Comparison of ENCODE assay signal across 18 mouse cellular contexts in the genomic region with DNA sequence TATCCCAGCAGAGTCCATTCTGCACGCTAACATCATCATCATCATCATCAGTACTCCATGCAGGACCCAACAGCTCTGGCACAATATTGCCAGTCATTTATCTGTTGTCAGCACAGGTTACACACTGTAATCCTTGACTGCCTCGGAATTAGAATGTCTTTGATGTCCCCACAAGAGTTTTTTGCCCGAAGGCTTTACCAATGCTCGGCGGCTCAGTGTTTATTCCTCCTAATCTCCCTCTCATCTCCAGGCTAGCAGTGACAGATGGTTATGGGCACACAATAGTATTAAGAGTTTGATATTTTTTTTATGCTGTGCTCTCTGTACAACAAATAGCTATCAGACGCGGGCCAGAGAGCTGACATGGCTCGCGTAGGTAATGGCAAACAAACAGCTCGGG.
A peak's percentile ranks its signal among the peaks of the same experiment; 100 is the strongest.
DNase-seq lines count a peak whose midpoint lies in the region; ATAC-seq and TF ChIP-seq lines count a peak whose summit lies in the region.
"Had no signal": no experiment of that assay in that cellular context is flagged by ENCODE, and none has a peak within 500 bp of the region (broad histone marks: within the 10 kb centered on the region; RNA-seq: fewer than 3 reads in every experiment).

No protein-coding gene starts in this region.

- WGBS in embryonic facial prominence, embryonic 14.5 days, result 50% methylated on average over 10 of the region's 10 CpGs
- 47% methylated on average over 10 of the region's 10 CpGs for WGBS in hindbrain, postnatal 0 days
- WGBS in neural tube, embryonic 14.5 days, result 40% methylated on average over 10 of the region's 10 CpGs
- 68% methylated on average over 10 of the region's 10 CpGs for WGBS in intestine, embryonic 16.5 days

- 0 out of 2 replicates have a peak, but pooled peaks have one; percentile 37 for ATAC-seq in embryonic facial prominence, embryonic 14.5 days (ENCODE audit: low read depth)
- ATAC-seq in hindbrain, postnatal 0 days, result peak; percentile 53; the same call in 1 of the 2 replicates
- peak; percentile 77 for ATAC-seq in neural tube, embryonic 14.5 days (ENCODE audit: low read depth)
- ATAC-seq in intestine, embryonic 16.5 days, result no peak
- ATAC-seq: intestine, postnatal 0 days had no signal

- H3K9ac ChIP-seq in embryonic facial prominence, embryonic 14.5 days (ENCODE audit: low read depth, low read length), result no peak overlapping the region
- H3K9ac ChIP-seq in hindbrain, postnatal 0 days (replicated peaks; ENCODE audit: low read length), result no peak overlapping the region
- no peak overlapping the region for H3K9ac ChIP-seq in neural tube, embryonic 14.5 days (replicated peaks; ENCODE audit: low read depth, low read length)
- no peak overlapping the region for H3K9ac ChIP-seq in intestine, embryonic 16.5 days (ENCODE audit: low read depth, low read length)
- H3K9ac ChIP-seq: limb, embryonic 13.5 days had no signal

- H3K27ac ChIP-seq in embryonic facial prominence, embryonic 14.5 days (replicated peaks; ENCODE audit: low read depth, low read length), result no peak overlapping the region
- H3K27ac ChIP-seq in hindbrain, postnatal 0 days, result no peak overlapping the region
- H3K27ac ChIP-seq in neural tube, embryonic 14.5 days (ENCODE audit: low read depth, low read length), result no peak overlapping the region
- no peak overlapping the region for H3K27ac ChIP-seq in intestine, embryonic 16.5 days (ENCODE audit: low read length)
- H3K27ac ChIP-seq: heart, adult 2 months; limb, embryonic 13.5 days had no signal

- H3K27me3 ChIP-seq in embryonic facial prominence, embryonic 14.5 days (replicated peaks; ENCODE audit: control insufficient read depth, insufficient read depth, low read length), result no peaks in the 10 kb centered on the region
- H3K27me3 ChIP-seq in hindbrain, postnatal 0 days (ENCODE audit: insufficient read depth, low read length), result no peaks in the 10 kb centered on the region
- no peaks in the 10 kb centered on the region for H3K27me3 ChIP-seq in neural tube, embryonic 14.5 days (ENCODE audit: control insufficient read depth, insufficient read depth, low read length)
- no peaks in the 10 kb centered on the region for H3K27me3 ChIP-seq in intestine, embryonic 16.5 days (replicated peaks; ENCODE audit: control insufficient read depth, insufficient read depth, low read length)
- H3K27me3 ChIP-seq: limb, embryonic 13.5 days had no signal

- intact Hi-C loops in heart, postnatal 36 days (cut with DNase I), result no loop called here

- DNase-seq in heart, adult 11 months, result peak; percentile 44
- DNase-seq in heart, postnatal 36 days, result no peak
- peak; percentile 17 for DNase-seq in embryonic facial prominence, embryonic 14.5 days (ENCODE audit: low spot score)
- peak; percentile 55 for DNase-seq in hindbrain, postnatal 0 days (ENCODE audit: low spot score)
- no peak for DNase-seq in c-Kit-positive CD71-positive TER-119-positive erythroid progenitor cells, embryonic 14.5 days (ENCODE audit: low spot score)
- DNase-seq in spleen, postnatal 14 days (ENCODE audit: low spot score in 2 of 2), result no peak
- DNase-seq: adrenal gland, adult 8-10 months; cerebellum, postnatal 14 days; heart, adult 2 months; heart, postnatal 10 days; kidney, postnatal 25 days; lung, postnatal 4 days; right cerebral cortex, postnatal 25 days; thymus, postnatal 14 days had no signal

- H3K9me3 ChIP-seq in embryonic facial prominence, embryonic 14.5 days (ENCODE audit: control insufficient read depth, low read length), result no peaks in the 10 kb centered on the region
- H3K9me3 ChIP-seq in hindbrain, postnatal 0 days (ENCODE audit: low read length), result no peaks in the 10 kb centered on the region
- H3K9me3 ChIP-seq in neural tube, embryonic 14.5 days (ENCODE audit: control insufficient read depth, low read length), result no peaks in the 10 kb centered on the region
- H3K9me3 ChIP-seq in intestine, embryonic 16.5 days (ENCODE audit: control insufficient read depth, low read length), result no peaks in the 10 kb centered on the region
- H3K9me3 ChIP-seq: limb, embryonic 13.5 days had no signal

- H3K36me3 ChIP-seq in embryonic facial prominence, embryonic 14.5 days (ENCODE audit: control insufficient read depth, insufficient read depth, low read length), result no peaks in the 10 kb centered on the region
- no peaks in the 10 kb centered on the region for H3K36me3 ChIP-seq in hindbrain, postnatal 0 days (ENCODE audit: insufficient read depth, low read length)
- no peaks in the 10 kb centered on the region for H3K36me3 ChIP-seq in neural tube, embryonic 14.5 days (ENCODE audit: control insufficient read depth, insufficient read depth, low read length)
- H3K36me3 ChIP-seq in intestine, embryonic 16.5 days (ENCODE audit: control insufficient read depth, insufficient read depth, low read length), result no peaks in the 10 kb centered on the region
- H3K36me3 ChIP-seq: limb, embryonic 13.5 days had no signal

- no peak overlapping the region for H3K4me3 ChIP-seq in embryonic facial prominence, embryonic 14.5 days (ENCODE audit: low read depth, low read length)
- H3K4me3 ChIP-seq in hindbrain, postnatal 0 days (ENCODE audit: low read length), result no peak overlapping the region
- H3K4me3 ChIP-seq in neural tube, embryonic 14.5 days (ENCODE audit: low read depth, low read length), result no peak overlapping the region
- H3K4me3 ChIP-seq in intestine, embryonic 16.5 days (ENCODE audit: low read length), result no peak overlapping the region
- H3K4me3 ChIP-seq: heart, adult 2 months; limb, embryonic 13.5 days had no signal

- no peak overlapping the region for H3K4me2 ChIP-seq in embryonic facial prominence, embryonic 14.5 days (ENCODE audit: low read depth, low read length)
- peak overlapping the region; percentile 25; the same call in 1 of the 2 replicates for H3K4me2 ChIP-seq in hindbrain, postnatal 0 days (ENCODE audit: low read depth, low read length)
- peak overlapping the region; percentile 3; the same call in 1 of the 2 replicates for H3K4me2 ChIP-seq in neural tube, embryonic 14.5 days (ENCODE audit: low read depth, low read length)
- no peak overlapping the region for H3K4me2 ChIP-seq in intestine, embryonic 16.5 days (ENCODE audit: low read depth, low read length)
- H3K4me2 ChIP-seq: limb, embryonic 13.5 days had no signal

- no peaks in the 10 kb centered on the region; the same call in 1 of the 2 replicates for H3K4me1 ChIP-seq in embryonic facial prominence, embryonic 14.5 days (ENCODE audit: control insufficient read depth, insufficient read depth, low read length)
- H3K4me1 ChIP-seq in hindbrain, postnatal 0 days (ENCODE audit: insufficient read depth, low read length), result no peaks in the 10 kb centered on the region
- H3K4me1 ChIP-seq in neural tube, embryonic 14.5 days (ENCODE audit: control insufficient read depth, insufficient read depth, low read length), result 0 out of 2 replicates have a peak, but pooled peaks cover 2% of the 10 kb centered on the region
- no peaks in the 10 kb centered on the region for H3K4me1 ChIP-seq in intestine, embryonic 16.5 days (ENCODE audit: control insufficient read depth, insufficient read depth, low read length)
- H3K4me1 ChIP-seq: limb, embryonic 13.5 days had no signal

- no peak for TF ChIP-seq CTCF in hindbrain, postnatal 0 days (IDR thresholded peaks at IDR 0.05; ENCODE audit: low read depth)

Comparison
In these comparisons a context has a peak if more than half of its experiments do, and no peak if none do; other contexts are left out.
1. DNase-seq: peak in heart, adult 11 months (single experiment), embryonic facial prominence, embryonic 14.5 days (single experiment) and hindbrain, postnatal 0 days (single experiment); none in heart, postnatal 36 days (0 of 2), c-Kit-positive CD71-positive TER-119-positive erythroid progenitor cells, embryonic 14.5 days (single experiment) and spleen, postnatal 14 days (0 of 2).
2. H3K4me2 ChIP-seq: peak in hindbrain, postnatal 0 days (single experiment) and neural tube, embryonic 14.5 days (single experiment); none in embryonic facial prominence, embryonic 14.5 days (single experiment) and intestine, embryonic 16.5 days (single experiment).